Mouse (Mus musculus): ENCODE measurements around the gene Cst6.

Gene Cst6

GRCm38 (mm10) chr19:5306968-5307734 lies 42.2 kb downstream of the Cst6 start:
- 0 out of 2 replicates have a peak, but pooled peaks cover 6% of the 10 kb centered on the region for H3K36me3 ChIP-seq (ENCODE audit: insufficient read depth, low read length)
- H3K9me3 ChIP-seq (ENCODE audit: low read length), result no peaks in the 10 kb centered on the region
- H3K4me1 ChIP-seq (replicated peaks; ENCODE audit: low read depth, low read length), result peaks cover 34% of the 10 kb centered on the region
- TF ChIP-seq POU5F1 (IDR thresholded peaks at IDR 0.05; ENCODE audit: borderline replicate concordance, low read length) (no peak), CTCF (conservative IDR thresholded peaks at IDR 0.05; ENCODE audit: low read length) (no peak), NANOG (IDR thresholded peaks at IDR 0.05; ENCODE audit: borderline replicate concordance, low read length) (no peak)
- peak overlapping the region; percentile 72 for H3K4me3 ChIP-seq (replicated peaks; ENCODE audit: low read length)
- peaks cover 21% of the 10 kb centered on the region for H3K27me3 ChIP-seq (ENCODE audit: insufficient read depth, low read length)

- peak overlapping the region; percentile 72 for H3K4me3 ChIP-seq (replicated peaks; ENCODE audit: low read length)
- 0 out of 2 replicates have a peak, but pooled peaks cover 6% of the 10 kb centered on the region for H3K36me3 ChIP-seq (ENCODE audit: insufficient read depth, low read length)
- H3K4me1 ChIP-seq (replicated peaks; ENCODE audit: low read depth, low read length), result peaks cover 42% of the 10 kb centered on the region
- no peaks in the 10 kb centered on the region for H3K9me3 ChIP-seq (ENCODE audit: low read length)
- H3K27me3 ChIP-seq (ENCODE audit: insufficient read depth, low read length), result peaks cover 21% of the 10 kb centered on the region
- TF ChIP-seq POU5F1 (IDR thresholded peaks at IDR 0.05; ENCODE audit: borderline replicate concordance, low read length) (no peak), NANOG (IDR thresholded peaks at IDR 0.05; ENCODE audit: borderline replicate concordance, low read length) (no peak), CTCF (conservative IDR thresholded peaks at IDR 0.05; ENCODE audit: low read length) (peak; percentile 33)
Observed at GRCm38 (mm10) chr19:5306279-5306678, 43.1 kb downstream of the Cst6 start.

- peak; percentile 77 for TF ChIP-seq CTCF (conservative IDR thresholded peaks at IDR 0.05; ENCODE audit: low read length)
- TF ChIP-seq NANOG (IDR thresholded peaks at IDR 0.05; ENCODE audit: borderline replicate concordance, low read length), result no peak
Observed at GRCm38 (mm10) chr19:5302455-5302854, 46.9 kb downstream of the Cst6 start.

GRCm38 (mm10) chr19:5300588-5300987 lies 48.8 kb downstream of the Cst6 start:
- H3K36me3 ChIP-seq (ENCODE audit: insufficient read depth, low read length), result 0 out of 2 replicates have a peak, but pooled peaks cover 6% of the 10 kb centered on the region
- TF ChIP-seq CTCF (conservative IDR thresholded peaks at IDR 0.05; ENCODE audit: low read length) (no peak), POU5F1 (IDR thresholded peaks at IDR 0.05; ENCODE audit: borderline replicate concordance, low read length) (no peak), NANOG (IDR thresholded peaks at IDR 0.05; ENCODE audit: borderline replicate concordance, low read length) (no peak; the same call in 1 of the 2 replicates)
- peaks cover 13% of the 10 kb centered on the region; the same call in 1 of the 2 replicates for H3K27me3 ChIP-seq (ENCODE audit: insufficient read depth, low read length)
- H3K4me1 ChIP-seq (replicated peaks; ENCODE audit: low read depth, low read length), result peaks cover 73% of the 10 kb centered on the region
- peak overlapping the region; percentile 17; the same call in 1 of the 2 replicates for H3K4me3 ChIP-seq (replicated peaks; ENCODE audit: low read length)
- no peaks in the 10 kb centered on the region for H3K9me3 ChIP-seq (ENCODE audit: low read length)

More at GRCm38 (mm10) chr19:5302455-5302854, 46.9 kb downstream of the Cst6 start:
- Histone ChIP-seq H3K27me3 (ENCODE audit: insufficient read depth, low read length) (peaks cover 20% of the 10 kb centered on the region), H3K4me1 (replicated peaks; ENCODE audit: low read depth, low read length) (peaks cover 70% of the 10 kb centered on the region), H3K36me3 (ENCODE audit: insufficient read depth, low read length) (0 out of 2 replicates have a peak, but pooled peaks cover 6% of the 10 kb centered on the region), H3K9me3 (ENCODE audit: low read length) (no peaks in the 10 kb centered on the region), H3K4me3 (replicated peaks; ENCODE audit: low read length) (no peak overlapping the region)

- Histone ChIP-seq H3K9me3 (ENCODE audit: low read length) (no peaks in the 10 kb centered on the region), H3K4me1 (replicated peaks; ENCODE audit: low read depth, low read length) (peaks cover 79% of the 10 kb centered on the region), H3K36me3 (ENCODE audit: insufficient read depth, low read length) (peaks cover 11% of the 10 kb centered on the region), H3K27me3 (ENCODE audit: insufficient read depth, low read length) (peaks cover 13% of the 10 kb centered on the region; the same call in 1 of the 2 replicates), H3K4me3 (replicated peaks; ENCODE audit: low read length) (peak within 1 kb of the TSS; percentile 79)
- TF ChIP-seq NANOG (IDR thresholded peaks at IDR 0.05; ENCODE audit: borderline replicate concordance, low read length), result no peak
Observed at GRCm38 (mm10) chr19:5297903-5298800, 51.2 kb downstream of the Cst6 start, which contains the start of gene Gal3st3. Gal3st3 (plus strand) TSS chr19:5298331.

GRCm38 (mm10) chr19:5296630-5297029 lies 52.7 kb downstream of the Cst6 start:
- Histone ChIP-seq H3K36me3 (ENCODE audit: insufficient read depth, low read length) (peaks cover 27% of the 10 kb centered on the region), H3K4me3 (replicated peaks; ENCODE audit: low read length) (peak overlapping the region; percentile 97), H3K4me1 (replicated peaks; ENCODE audit: low read depth, low read length) (peaks cover 74% of the 10 kb centered on the region), H3K9me3 (ENCODE audit: low read length) (no peaks in the 10 kb centered on the region), H3K27me3 (ENCODE audit: insufficient read depth, low read length) (peaks cover 13% of the 10 kb centered on the region; the same call in 1 of the 2 replicates)
- no peak for TF ChIP-seq NANOG (IDR thresholded peaks at IDR 0.05; ENCODE audit: borderline replicate concordance, low read length)

- Histone ChIP-seq H3K36me3 (ENCODE audit: insufficient read depth, low read length) (peaks cover 36% of the 10 kb centered on the region), H3K27me3 (ENCODE audit: insufficient read depth, low read length) (peaks cover 13% of the 10 kb centered on the region; the same call in 1 of the 2 replicates), H3K4me1 (replicated peaks; ENCODE audit: low read depth, low read length) (peaks cover 66% of the 10 kb centered on the region), H3K9me3 (ENCODE audit: low read length) (no peaks in the 10 kb centered on the region), H3K4me3 (replicated peaks; ENCODE audit: low read length) (peak overlapping the region; percentile 97)
- TF ChIP-seq NANOG (IDR thresholded peaks at IDR 0.05; ENCODE audit: borderline replicate concordance, low read length) (no peak), POU5F1 (IDR thresholded peaks at IDR 0.05; ENCODE audit: borderline replicate concordance, low read length) (no peak), CTCF (conservative IDR thresholded peaks at IDR 0.05; ENCODE audit: low read length) (no peak)
Observed at GRCm38 (mm10) chr19:5295736-5296075, 53.7 kb downstream of the Cst6 start.

GRCm38 (mm10) chr19:5294972-5295735 lies 54.2 kb downstream of the Cst6 start, which contains the start of gene Sf3b2:
Sf3b2 (minus strand) TSS chr19:5295455.
- no peak for TF ChIP-seq POU5F1 (IDR thresholded peaks at IDR 0.05; ENCODE audit: borderline replicate concordance, low read length)
- peak; percentile 65 for TF ChIP-seq CTCF (conservative IDR thresholded peaks at IDR 0.05; ENCODE audit: low read length)
- peaks cover 61% of the 10 kb centered on the region for H3K4me1 ChIP-seq (replicated peaks; ENCODE audit: low read depth, low read length)
- peaks cover 41% of the 10 kb centered on the region for H3K36me3 ChIP-seq (ENCODE audit: insufficient read depth, low read length)
- H3K4me3 ChIP-seq (replicated peaks; ENCODE audit: low read length), result peak within 1 kb of the TSS; percentile 97
- peaks cover 13% of the 10 kb centered on the region; the same call in 1 of the 2 replicates for H3K27me3 ChIP-seq (ENCODE audit: insufficient read depth, low read length)
- H3K9me3 ChIP-seq (ENCODE audit: low read length), result no peaks in the 10 kb centered on the region
